Mouse (Mus musculus): Measurements from ENCODE around the gene Gm8267.
"Not testable (repeated sequence)": the region's sequence is repeated elsewhere in the genome, so short reads cannot be mapped to it uniquely, and the experiment has no call there.

The Gm8267 gene

GRCm38 (mm10) chr14:44750240-44750639 lies at the start of gene Gm8267:
Gene Gm8267, minus strand, starts transcription at chr14:44750340.
- no peak for DNase-seq (ENCODE audit: low spot score in 2 of 2)

GRCm38 (mm10) chr14:44789537-44790382 lies 39.6 kb upstream of the Gm8267 start:
- not testable (repeated sequence) for DNase-seq (ENCODE audit: low spot score in 2 of 2)

DNA sequence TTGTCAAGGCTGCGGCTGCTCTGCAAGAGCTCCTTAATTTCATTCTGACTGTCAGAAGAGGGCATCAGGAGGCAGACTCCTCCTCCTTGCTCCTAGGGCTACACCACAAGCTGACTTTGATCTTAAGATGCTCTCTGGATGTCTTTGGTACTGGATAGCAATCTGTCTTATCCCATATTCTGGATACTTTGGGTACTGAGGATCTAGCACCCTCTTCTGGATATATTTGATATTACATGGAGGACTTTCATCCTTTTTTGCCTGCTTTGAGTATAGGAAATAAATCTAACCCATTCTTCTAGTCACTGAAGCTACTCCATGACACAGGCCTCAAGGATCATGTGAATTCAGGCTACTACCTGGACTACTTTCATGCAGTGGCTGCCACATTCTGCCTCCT lies 7.4 kb downstream of the Gm8267 start:
- DNase-seq (ENCODE audit: low spot score in 2 of 2): not testable (repeated sequence)

- not testable (repeated sequence) for DNase-seq (ENCODE audit: low spot score in 2 of 2)
These were observed 19.4 kb downstream of the Gm8267 start for GRCm38 (mm10) chr14:44730711-44731110.

- DNase-seq (ENCODE audit: low spot score in 2 of 2): not testable (repeated sequence)
These were observed 43.8 kb downstream of the Gm8267 start, which contains the start of gene Gm8257 for GRCm38 (mm10) chr14:44706356-44706755. Gene Gm8257, minus strand, starts transcription at chr14:44706456.
